Mouse (Mus musculus): Measurements from ENCODE around the gene Ppat. TPM values are rescaled to one million over a fixed set of nuclear protein-coding genes. Genes with fewer than 3 reads are reported as not detected.
A peak's percentile ranks its signal among the peaks of the same experiment; 100 is the strongest.

The Ppat gene
- total and polyA plus RNA-seq, 3 experiments = 65.8 to 156 (median 118) TPM

- Histone ChIP-seq H3K27me3 (replicated peaks) (no peaks in the 10 kb centered on the region), H3K27ac (ENCODE audit: insufficient read depth, low read depth) (peak overlapping the region; percentile 59), H3K9me3 (replicated peaks; ENCODE audit: low read length) (no peaks in the 10 kb centered on the region), H3K4me1 (ENCODE audit: control insufficient read depth in 1 of 2, insufficient read depth in 2 of 2) (peaks cover 0 to 11% of the 10 kb centered on the region in 2 experiments; a peak in 1 of 4 replicates), H3K36me3 (replicated peaks in 1 of 2; ENCODE audit: control insufficient read depth in 1 of 2, insufficient read depth in 1 of 2, low read length in 1 of 2) (peaks cover 14 to 32% of the 10 kb centered on the region in 2 experiments), H3K79me2 (replicated peaks; ENCODE audit: control insufficient read depth, extremely low read depth, insufficient read depth, poor library complexity, severe bottlenecking) (no peaks in the 10 kb centered on the region), H3K4me3 (replicated peaks in 1 of 3; ENCODE audit: low read depth in 2 of 3, low read length in 2 of 3, poor library complexity in 1 of 3) (peak overlapping the region; percentile 64 to 95 (median 73)), H3K4me2 (ENCODE audit: insufficient read depth, low read depth, poor library complexity, severe bottlenecking) (peak overlapping the region; percentile 85), H3K9ac (ENCODE audit: insufficient read depth, low read depth) (peak overlapping the region; percentile 67)
- TF ChIP-seq POLR2A (IDR thresholded peaks at IDR 0.05; ENCODE audit: low read depth, low read length) (no peak), CHD1 (IDR thresholded peaks at IDR 0.05; ENCODE audit: low read depth, low read length) (no peak), E2F4 (IDR thresholded peaks at IDR 0.05; ENCODE audit: insufficient replicate concordance, low read depth, low read length) (no peak), ETS1 (conservative IDR thresholded peaks at IDR 0.05; ENCODE audit: low read depth, low read length) (no peak), POLR2AphosphoS2 (IDR thresholded peaks at IDR 0.05; ENCODE audit: low read depth, low read length) (no peak), MAFK (IDR thresholded peaks at IDR 0.05; ENCODE audit: insufficient replicate concordance, low read length) (no peak), RAD21 (IDR thresholded peaks at IDR 0.05; ENCODE audit: low read depth, low read length) (no peak), MEF2A (IDR thresholded peaks at IDR 0.05; ENCODE audit: borderline replicate concordance, low read depth, low read length) (no peak), SMC3 (IDR thresholded peaks at IDR 0.05; ENCODE audit: low read depth, low read length) (no peak), TCF12 (IDR thresholded peaks at IDR 0.05; ENCODE audit: low read depth, low read length) (no peak), USF1 (IDR thresholded peaks at IDR 0.05; ENCODE audit: low read depth, low read length) (no peak), GABPA (IDR thresholded peaks at IDR 0.05; ENCODE audit: insufficient replicate concordance, low read depth, low read length) (no peak), JUND (conservative IDR thresholded peaks at IDR 0.05; ENCODE audit: low read depth, low read length) (no peak), IRF4 (IDR thresholded peaks at IDR 0.05; ENCODE audit: low read depth, low read length) (no peak), SIN3A (IDR thresholded peaks at IDR 0.05; ENCODE audit: low read length) (no peak), UBTF (IDR thresholded peaks at IDR 0.05; ENCODE audit: low read depth, low read length) (no peak), KAT2A (IDR thresholded peaks at IDR 0.05; ENCODE audit: insufficient replicate concordance, low read length) (no peak)
- in situ Hi-C loops (cut with MboI; ENCODE audit: low pct_ligation_motif_present, low pct_unique_long_range_greater_than_20kb, low sequenced_read_pairs) = no loop called here
- DNase-seq (ENCODE audit: extremely low read depth) = no peak
- dilution Hi-C loops (cut with MboI; ENCODE audit: extremely low pct_ligation_motif_present, extremely low pct_unique_long_range_greater_than_20kb, low sequenced_read_pairs) = no loop called here
These were observed 45.3 kb downstream of the Ppat start for GRCm38 (mm10) chr5:76906155-76906499.

GRCm38 (mm10) chr5:76905405-76906154 is 45.8 kb downstream of the Ppat start, which contains the start of gene Aasdh:
Gene Aasdh (minus strand): TSS chr5:76905514.
- peak; percentile 91 for DNase-seq (ENCODE audit: extremely low read depth)
- Histone ChIP-seq H3K27ac (ENCODE audit: insufficient read depth, low read depth) (peak within 1 kb of the TSS; percentile 59), H3K36me3 (replicated peaks in 1 of 2; ENCODE audit: control insufficient read depth in 1 of 2, insufficient read depth in 1 of 2, low read length in 1 of 2) (peaks cover 15 to 31% of the 10 kb centered on the region in 2 experiments), H3K4me2 (ENCODE audit: insufficient read depth, low read depth, poor library complexity, severe bottlenecking) (peak within 1 kb of the TSS; percentile 85), H3K9ac (ENCODE audit: insufficient read depth, low read depth) (peak within 1 kb of the TSS; percentile 67), H3K4me3 (replicated peaks in 1 of 3; ENCODE audit: low read depth in 2 of 3, low read length in 2 of 3, poor library complexity in 1 of 3) (peak within 1 kb of the TSS; percentile 64 to 95 (median 73)), H3K9me3 (replicated peaks; ENCODE audit: low read length) (no peaks in the 10 kb centered on the region), H3K79me2 (replicated peaks; ENCODE audit: control insufficient read depth, extremely low read depth, insufficient read depth, poor library complexity, severe bottlenecking) (no peaks in the 10 kb centered on the region), H3K27me3 (replicated peaks) (no peaks in the 10 kb centered on the region), H3K4me1 (ENCODE audit: control insufficient read depth in 1 of 2, insufficient read depth in 2 of 2) (peaks cover 0 to 11% of the 10 kb centered on the region in 2 experiments; a peak in 1 of 4 replicates)
- dilution Hi-C loops (cut with MboI; ENCODE audit: extremely low pct_ligation_motif_present, extremely low pct_unique_long_range_greater_than_20kb, low sequenced_read_pairs) (no loop called here), in situ Hi-C loops (cut with MboI; ENCODE audit: low pct_ligation_motif_present, low pct_unique_long_range_greater_than_20kb, low sequenced_read_pairs) (no loop called here)
- TF ChIP-seq SIN3A (IDR thresholded peaks at IDR 0.05; ENCODE audit: low read length) = peak; percentile 43; the same call in 1 of the 2 replicates
- peak; percentile 96 for TF ChIP-seq NELFE (IDR thresholded peaks at IDR 0.05; ENCODE audit: low read depth, low read length)
- peak; percentile 92 for TF ChIP-seq GABPA (IDR thresholded peaks at IDR 0.05; ENCODE audit: insufficient replicate concordance, low read depth, low read length)
- TF ChIP-seq POLR2A (IDR thresholded peaks at IDR 0.05; ENCODE audit: low read depth, low read length) = peak; percentile 99
- TF ChIP-seq ETS1 (conservative IDR thresholded peaks at IDR 0.05; ENCODE audit: low read depth, low read length) = 0 out of 2 replicates have a peak, but pooled peaks have one; percentile 29
- TF ChIP-seq MAZ (IDR thresholded peaks at IDR 0.05; ENCODE audit: low read depth, low read length) = peak; percentile 3; the same call in 1 of the 2 replicates
- no peak; the same call in none of the 2 replicates for TF ChIP-seq BHLHE40 (IDR thresholded peaks at IDR 0.05; ENCODE audit: low read depth, low read length)
- peak; percentile 92 for TF ChIP-seq ELF1 (IDR thresholded peaks at IDR 0.05; ENCODE audit: low read depth, low read length)
- TF ChIP-seq KAT2A (IDR thresholded peaks at IDR 0.05; ENCODE audit: insufficient replicate concordance, low read length) = peak; percentile 84; the same call in 1 of the 2 replicates
- no peak for TF ChIP-seq CHD1 (IDR thresholded peaks at IDR 0.05; ENCODE audit: low read depth, low read length)
- TF ChIP-seq JUN (IDR thresholded peaks at IDR 0.05; ENCODE audit: insufficient read depth, low read depth, low read length) = no peak
- TF ChIP-seq MAFK (IDR thresholded peaks at IDR 0.05; ENCODE audit: insufficient replicate concordance, low read length) = no peak
- TF ChIP-seq EP300 (IDR thresholded peaks at IDR 0.05; ENCODE audit: low read length) = no peak
- TF ChIP-seq JUND (conservative IDR thresholded peaks at IDR 0.05; ENCODE audit: low read depth, low read length) = no peak
- no peak for TF ChIP-seq PAX5 (IDR thresholded peaks at IDR 0.05; ENCODE audit: low read length)
- peak; percentile 91 for TF ChIP-seq TCF12 (IDR thresholded peaks at IDR 0.05; ENCODE audit: low read depth, low read length)
- peak; percentile 71 for TF ChIP-seq MEF2A (IDR thresholded peaks at IDR 0.05; ENCODE audit: borderline replicate concordance, low read depth, low read length)
- peak; percentile 88; the same call in 1 of the 2 replicates for TF ChIP-seq MXI1 (IDR thresholded peaks at IDR 0.05; ENCODE audit: low read depth, low read length)
- no peak for TF ChIP-seq RCOR1 (conservative IDR thresholded peaks at IDR 0.05; ENCODE audit: low read depth, low read length)
- peak; percentile 93 for TF ChIP-seq ZMIZ1 (IDR thresholded peaks at IDR 0.05; ENCODE audit: low read depth, low read length)
- TF ChIP-seq USF1 (IDR thresholded peaks at IDR 0.05; ENCODE audit: low read depth, low read length) = no peak
- TF ChIP-seq UBTF (IDR thresholded peaks at IDR 0.05; ENCODE audit: low read depth, low read length) = 0 out of 2 replicates have a peak, but pooled peaks have one; percentile 32
